Mouse (Mus musculus): ENCODE results near the gene Ap4m1. TPM values are rescaled to one million over a fixed set of nuclear protein-coding genes. Genes with fewer than 3 reads are reported as not detected.
A peak's percentile ranks its signal among the peaks of the same experiment; 100 is the strongest.

The Ap4m1 gene
- total and polyA plus RNA-seq, 3 experiments, result 22.2 to 38.5 TPM; not detected in 1

- H3K9ac ChIP-seq (ENCODE audit: control insufficient read depth, low read depth, low read length, poor library complexity, severe bottlenecking), result no peak overlapping the region
- peaks cover 2% of the 10 kb centered on the region in 2 experiments; a peak in 1 of 4 replicates for H3K27me3 ChIP-seq (ENCODE audit: control insufficient read depth in 1 of 2, insufficient read depth in 2 of 2, low read length in 2 of 2)
- no peaks in the 10 kb centered on the region for H3K79me2 ChIP-seq (ENCODE audit: control insufficient read depth, insufficient read depth, low read length, poor library complexity)
- TF ChIP-seq RCOR1 (IDR thresholded peaks at IDR 0.05; ENCODE audit: low read depth, low read length) (no peak), ZNF384 (IDR thresholded peaks at IDR 0.05; ENCODE audit: low read depth, low read length) (peak; percentile 60), ELF1 (IDR thresholded peaks at IDR 0.05; ENCODE audit: low read depth, low read length) (no peak), USF2 (IDR thresholded peaks at IDR 0.05; ENCODE audit: borderline replicate concordance in 1 of 2, insufficient read depth in 1 of 2, low read depth in 1 of 2, low read length in 2 of 2) (no peak), ZC3H11A (IDR thresholded peaks at IDR 0.05; ENCODE audit: low read depth, low read length) (no peak), UBTF (IDR thresholded peaks at IDR 0.05; ENCODE audit: borderline replicate concordance, insufficient read depth, low read depth, low read length) (no peak), POLR2A (IDR thresholded peaks at IDR 0.05; ENCODE audit: control insufficient read depth in 1 of 2, insufficient read depth in 1 of 2, low read depth in 1 of 2, low read length in 2 of 2, poor library complexity in 1 of 2) (no peak), EP300 (IDR thresholded peaks at IDR 0.05; ENCODE audit: low read depth in 1 of 2, low read length in 2 of 2) (peak in 1 of 2 experiments; percentile 7; a peak in 1 of 4 replicates), JUND (IDR thresholded peaks at IDR 0.05; ENCODE audit: low read depth, low read length) (no peak)
- no peak overlapping the region for H3K4me3 ChIP-seq (ENCODE audit: control insufficient read depth in 1 of 2, insufficient read depth in 1 of 2, low read depth in 2 of 2, low read length in 2 of 2)
- H3K36me3 ChIP-seq (ENCODE audit: control insufficient read depth in 1 of 2, insufficient read depth in 2 of 2, low read length in 2 of 2), result peaks cover 0 to 13% of the 10 kb centered on the region in 2 experiments; a peak in 2 of 4 replicates
- no peaks in the 10 kb centered on the region for H3K9me3 ChIP-seq (replicated peaks; ENCODE audit: insufficient read depth, low read length)
- H3K4me1 ChIP-seq (ENCODE audit: control insufficient read depth in 1 of 2, insufficient read depth in 2 of 2, low read length in 2 of 2), result peaks cover 6 to 12% of the 10 kb centered on the region in 2 experiments
- no peak overlapping the region for H3K27ac ChIP-seq (ENCODE audit: control insufficient read depth, low read depth, low read length)
- peak; percentile 62 for DNase-seq (ENCODE audit: low read depth, low spot score)
These were observed 51.5 kb downstream of the Ap4m1 start for GRCm38 (mm10) chr5:138223287-138223686.

GRCm38 (mm10) chr5:138225700-138226099 lies 53.9 kb downstream of the Ap4m1 start, which contains the start of gene Nxpe5:
Gene Nxpe5 (plus strand): TSS chr5:138225898.
- TF ChIP-seq MAFK (IDR thresholded peaks at IDR 0.05; ENCODE audit: borderline replicate concordance, low read depth, low read length) (no peak), NRF1 (IDR thresholded peaks at IDR 0.05; ENCODE audit: insufficient read depth, low read depth, low read length, poor library complexity, severe bottlenecking) (no peak), KAT2A (conservative IDR thresholded peaks at IDR 0.05; ENCODE audit: low read depth, low read length) (no peak), TAL1 (IDR thresholded peaks at IDR 0.05; ENCODE audit: low read length) (no peak)
- Histone ChIP-seq H3K9ac (ENCODE audit: control insufficient read depth, low read depth, low read length, poor library complexity, severe bottlenecking) (no peak within 1 kb of the TSS), H3K27me3 (ENCODE audit: control insufficient read depth in 1 of 2, insufficient read depth in 2 of 2, low read length in 2 of 2) (no peaks in the 10 kb centered on the region), H3K9me3 (replicated peaks; ENCODE audit: insufficient read depth, low read length) (no peaks in the 10 kb centered on the region), H3K36me3 (ENCODE audit: control insufficient read depth in 1 of 2, insufficient read depth in 2 of 2, low read length in 2 of 2) (peaks cover 0 to 19% of the 10 kb centered on the region in 2 experiments; a peak in 2 of 4 replicates), H3K4me1 (ENCODE audit: control insufficient read depth in 1 of 2, insufficient read depth in 2 of 2, low read length in 2 of 2) (peaks cover 10 to 19% of the 10 kb centered on the region in 2 experiments), H3K4me3 (ENCODE audit: control insufficient read depth in 1 of 2, insufficient read depth in 1 of 2, low read depth in 2 of 2, low read length in 2 of 2) (no peak within 1 kb of the TSS), H3K79me2 (ENCODE audit: control insufficient read depth, insufficient read depth, low read length, poor library complexity) (no peaks in the 10 kb centered on the region), H3K27ac (ENCODE audit: control insufficient read depth, low read depth, low read length) (peak within 1 kb of the TSS; percentile 14; the same call in 1 of the 2 replicates)
- DNase-seq (ENCODE audit: low read depth, low spot score), result no peak

GRCm38 (mm10) chr5:138226491-138226890 lies 54.7 kb downstream of the Ap4m1 start:
- no peak overlapping the region for H3K9ac ChIP-seq (ENCODE audit: control insufficient read depth, low read depth, low read length, poor library complexity, severe bottlenecking)
- H3K4me1 ChIP-seq (ENCODE audit: control insufficient read depth in 1 of 2, insufficient read depth in 2 of 2, low read length in 2 of 2), result peaks cover 10 to 19% of the 10 kb centered on the region in 2 experiments
- peaks cover 0 to 19% of the 10 kb centered on the region in 2 experiments; a peak in 2 of 4 replicates for H3K36me3 ChIP-seq (ENCODE audit: control insufficient read depth in 1 of 2, insufficient read depth in 2 of 2, low read length in 2 of 2)
- H3K9me3 ChIP-seq (replicated peaks; ENCODE audit: insufficient read depth, low read length), result no peaks in the 10 kb centered on the region
- no peaks in the 10 kb centered on the region for H3K79me2 ChIP-seq (ENCODE audit: control insufficient read depth, insufficient read depth, low read length, poor library complexity)
- H3K27me3 ChIP-seq (ENCODE audit: control insufficient read depth in 1 of 2, insufficient read depth in 2 of 2, low read length in 2 of 2), result no peaks in the 10 kb centered on the region
- no peak for TF ChIP-seq POLR2A (IDR thresholded peaks at IDR 0.05; ENCODE audit: control insufficient read depth in 1 of 2, insufficient read depth in 1 of 2, low read depth in 1 of 2, low read length in 2 of 2, poor library complexity in 1 of 2)
- TF ChIP-seq MAZ (IDR thresholded peaks at IDR 0.05; ENCODE audit: low read depth, low read length), result no peak
- peak; percentile 38 for DNase-seq (ENCODE audit: low read depth, low spot score)
- H3K4me3 ChIP-seq (ENCODE audit: control insufficient read depth in 1 of 2, insufficient read depth in 1 of 2, low read depth in 2 of 2, low read length in 2 of 2), result no peak overlapping the region
- peak overlapping the region; percentile 14; the same call in 1 of the 2 replicates for H3K27ac ChIP-seq (ENCODE audit: control insufficient read depth, low read depth, low read length)
